Mouse (Mus musculus): ENCODE data around the gene Efna1.

DNA sequence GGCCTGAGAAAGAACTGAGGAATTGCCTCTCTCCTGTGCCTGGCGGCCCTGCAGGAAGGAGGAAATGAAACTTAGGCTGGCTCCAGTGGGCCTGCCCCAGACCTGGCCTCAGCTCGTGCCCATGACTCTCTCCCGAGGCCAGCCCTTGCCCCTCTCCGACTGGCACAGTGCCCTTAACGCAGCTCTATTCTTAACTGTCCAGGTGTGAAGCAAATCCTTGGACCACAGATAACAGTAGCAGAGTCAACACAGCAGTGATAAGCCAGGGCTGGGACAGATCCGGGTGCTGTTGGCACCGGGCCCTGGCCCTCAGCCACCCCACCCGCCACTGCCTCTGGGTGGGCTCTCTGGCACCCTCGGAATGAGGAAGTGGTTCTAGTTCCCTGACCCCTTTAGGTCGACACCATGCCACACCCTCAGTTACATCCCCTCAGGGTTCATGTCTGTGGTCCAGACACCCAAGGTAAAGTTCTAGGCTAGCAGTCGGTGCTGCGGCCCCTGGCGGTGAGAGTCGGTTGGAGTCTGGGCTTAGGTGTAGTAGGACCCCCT, 47.3 kb downstream of the Efna1 start:
- TF ChIP-seq CTCF (conservative IDR thresholded peaks at IDR 0.05; ENCODE audit: low read length), result no peak
- TF ChIP-seq POU5F1 (IDR thresholded peaks at IDR 0.05; ENCODE audit: borderline replicate concordance, low read length), result no peak
